Mouse (Mus musculus): ENCODE results near the gene Dyrk3. TPM values are rescaled to one million over a fixed set of nuclear protein-coding genes. Genes with fewer than 3 reads are reported as not detected.

Dyrk3 gene
- polyA plus RNA-seq, 1 experiment, result 4.6 TPM

DNA sequence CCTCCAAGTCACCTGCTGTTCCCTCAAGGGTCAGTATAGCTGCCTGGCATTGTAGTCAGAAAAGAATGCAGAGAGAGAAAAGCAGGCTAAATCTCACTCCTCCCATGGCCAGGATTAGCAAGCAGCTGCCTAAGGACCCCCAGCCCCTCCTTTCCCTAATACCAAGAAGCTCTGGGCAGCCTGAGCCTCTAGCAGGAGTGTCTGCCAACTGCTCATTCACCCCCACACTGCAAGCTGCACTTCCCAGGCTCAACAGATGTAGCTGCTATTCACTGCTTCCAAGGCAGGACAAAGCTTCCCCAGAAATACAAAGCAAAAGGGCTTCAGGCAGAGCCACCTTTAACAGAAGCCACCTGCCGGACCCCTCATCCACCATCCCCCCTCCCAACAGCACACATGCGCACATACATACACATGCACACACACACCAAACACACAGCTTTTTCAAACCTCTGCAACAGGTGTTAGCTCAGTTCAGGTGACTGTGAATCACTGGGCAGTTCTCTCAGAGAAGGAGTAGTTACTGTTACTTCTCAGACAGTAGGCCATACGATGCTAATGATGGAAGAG is 59.3 kb downstream of the Dyrk3 start:
- 65% methylated on average over 3 of the region's 3 CpGs for WGBS
- Histone ChIP-seq H3K4me1 (ENCODE audit: control insufficient read depth, insufficient read depth, insufficient read length) (peaks cover 32% of the 10 kb centered on the region; the same call in 1 of the 2 replicates), H3K27ac (ENCODE audit: insufficient read depth, low read length) (no peak overlapping the region), H3K27me3 (ENCODE audit: control insufficient read depth, insufficient read depth, low read length) (no peaks in the 10 kb centered on the region), H3K36me3 (ENCODE audit: control insufficient read depth, insufficient read depth, low read length) (no peaks in the 10 kb centered on the region), H3K4me3 (ENCODE audit: extremely low read depth, insufficient read depth, insufficient read length) (no peak overlapping the region)
- TF ChIP-seq POLR2A (IDR thresholded peaks at IDR 0.05; ENCODE audit: low read depth, low read length) (no peak), CTCF (IDR thresholded peaks at IDR 0.05; ENCODE audit: extremely low read depth, insufficient read depth, insufficient read length, insufficient replicate concordance) (no peak)
- no peak for DNase-seq (ENCODE audit: low read depth in 1 of 2, low spot score in 2 of 2)

Other genes starting within 250 kb of the Dyrk3 start
- not detected in 2 replicates for gene Il20, start 226.9 kb downstream of the Dyrk3 start, polyA plus RNA-seq (2012; rRNA removed)
- not detected in 2 replicates for gene Il19, start 198.2 kb downstream of the Dyrk3 start, polyA plus RNA-seq (2012; rRNA removed)
- 0.12 and 0.16 TPM in 2 replicates for gene Il10, start 118.5 kb downstream of the Dyrk3 start, polyA plus RNA-seq (2012; rRNA removed)
- 55.3 and 72.5 TPM in 2 replicates for gene Mapkapk2, start 40.5 kb downstream of the Dyrk3 start, polyA plus RNA-seq (2012; rRNA removed)
- 17.4 and 19.6 TPM in 2 replicates for gene Eif2d, start 14.8 kb upstream of the Dyrk3 start, polyA plus RNA-seq (2012; rRNA removed)
- gene Rassf5, start 106.9 kb upstream of the Dyrk3 start, polyA plus RNA-seq (2012; rRNA removed), result 37.3 and 40.4 TPM in 2 replicates
- 42.8 and 51.0 TPM in 2 replicates for gene Ikbke, start 141.3 kb upstream of the Dyrk3 start, polyA plus RNA-seq (2012; rRNA removed)

Data from spleen, adult 2 months (tissue).